8 mouse cellular contexts compared by ENCODE assay signal in the genomic region with DNA sequence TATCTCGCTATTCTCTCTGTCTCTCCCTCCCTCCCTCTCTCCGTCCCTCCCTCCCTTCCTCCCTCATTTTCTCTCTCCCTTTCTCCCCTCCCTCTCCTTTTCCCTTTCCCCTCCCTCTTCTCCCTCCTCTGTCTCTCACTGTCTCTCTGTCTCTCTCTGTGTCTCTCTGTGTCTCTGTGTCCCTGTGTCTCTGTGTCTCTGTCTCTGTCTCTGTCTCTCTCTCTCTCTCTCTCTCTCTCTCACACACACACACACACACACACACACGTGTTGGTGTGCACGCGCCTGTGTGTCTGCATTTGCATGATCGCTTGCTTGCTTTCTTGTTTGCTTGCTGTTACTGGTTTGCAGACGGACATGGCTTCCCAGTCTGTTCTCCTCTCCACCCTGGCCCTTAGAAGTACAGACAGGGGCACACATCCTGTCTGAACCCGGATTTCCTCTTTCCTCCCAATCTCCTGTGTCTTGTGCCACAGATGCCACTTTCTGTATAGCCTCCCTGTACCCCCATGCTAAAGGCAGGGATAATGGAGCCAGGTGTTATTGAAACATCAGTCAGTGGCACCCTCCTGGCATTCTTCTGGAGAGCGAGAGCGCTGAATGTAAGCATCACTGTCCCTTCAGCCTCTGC.
DNase-seq lines count a peak whose midpoint lies in the region; ATAC-seq lines count a peak whose summit lies in the region.

No protein-coding gene starts in this region.

- DNase-seq in heart, postnatal 36 days, result no peak
- peak; percentile 53 for DNase-seq in intestine, embryonic 14.5 days (ENCODE audit: low spot score)
- DNase-seq in adrenal gland, adult 8-10 months, result no peak
- no peak for DNase-seq in cerebellum, adult 18-20 months
- no peak for DNase-seq in kidney, postnatal 25 days

- peak overlapping the region; percentile 52 for H3K4me3 ChIP-seq in heart, embryonic 15.5 days
- peak overlapping the region; percentile 47 for H3K4me3 ChIP-seq in embryonic facial prominence, embryonic 13.5 days
- peak overlapping the region; percentile 46 for H3K4me3 ChIP-seq in intestine, embryonic 14.5 days (ENCODE audit: low read depth, low read length)
- peak overlapping the region; percentile 55 for H3K4me3 ChIP-seq in midbrain, embryonic 15.5 days

- no peak overlapping the region; the same call in 1 of the 2 replicates for H3K9ac ChIP-seq in heart, embryonic 15.5 days
- peak overlapping the region; percentile 59; the same call in 1 of the 2 replicates for H3K9ac ChIP-seq in embryonic facial prominence, embryonic 13.5 days
- no peak overlapping the region for H3K9ac ChIP-seq in intestine, embryonic 14.5 days (ENCODE audit: low read length)
- peak overlapping the region; percentile 63 for H3K9ac ChIP-seq in midbrain, embryonic 15.5 days

- peak overlapping the region; percentile 95 for H3K4me2 ChIP-seq in heart, embryonic 15.5 days
- peak overlapping the region; percentile 90 for H3K4me2 ChIP-seq in embryonic facial prominence, embryonic 13.5 days
- H3K4me2 ChIP-seq in intestine, embryonic 14.5 days (ENCODE audit: low read length), result peak overlapping the region; percentile 90
- H3K4me2 ChIP-seq in midbrain, embryonic 15.5 days, result peak overlapping the region; percentile 92

- no peak for ATAC-seq in heart, embryonic 15.5 days (replicated peaks; ENCODE audit: insufficient number of reproducible peaks, insufficient read depth, low FRiP score, low read depth)
- no peak for ATAC-seq in embryonic facial prominence, embryonic 13.5 days (ENCODE audit: insufficient number of reproducible peaks, insufficient read depth, low FRiP score, low TSS enrichment, low read depth)
- ATAC-seq in intestine, embryonic 14.5 days (replicated peaks; ENCODE audit: low FRiP score, low TSS enrichment, low read depth), result no peak
- ATAC-seq in midbrain, embryonic 15.5 days (replicated peaks), result peak; percentile 12; the same call in 1 of the 2 replicates

- H3K9me3 ChIP-seq in heart, embryonic 15.5 days (replicated peaks), result no peaks in the 10 kb centered on the region
- no peaks in the 10 kb centered on the region for H3K9me3 ChIP-seq in embryonic facial prominence, embryonic 13.5 days
- H3K9me3 ChIP-seq in intestine, embryonic 14.5 days (ENCODE audit: control insufficient read depth, low read length), result no peaks in the 10 kb centered on the region
- H3K9me3 ChIP-seq in midbrain, embryonic 15.5 days, result no peaks in the 10 kb centered on the region

- H3K4me1 ChIP-seq in heart, embryonic 15.5 days (replicated peaks), result peaks cover 5% of the 10 kb centered on the region; the same call in 1 of the 2 replicates
- peaks cover 9% of the 10 kb centered on the region for H3K4me1 ChIP-seq in embryonic facial prominence, embryonic 13.5 days
- no peaks in the 10 kb centered on the region; the same call in 1 of the 2 replicates for H3K4me1 ChIP-seq in intestine, embryonic 14.5 days (replicated peaks; ENCODE audit: control insufficient read depth, insufficient read depth, low read length)
- peaks cover 31% of the 10 kb centered on the region for H3K4me1 ChIP-seq in midbrain, embryonic 15.5 days

- 19% methylated on average over 10 of the region's 10 CpGs for WGBS in heart, embryonic 15.5 days
- 13% methylated on average over 10 of the region's 10 CpGs for WGBS in embryonic facial prominence, embryonic 13.5 days
- 17% methylated on average over 9 of the region's 10 CpGs for WGBS in intestine, embryonic 14.5 days
- WGBS in midbrain, embryonic 15.5 days, result 4% methylated on average over 10 of the region's 10 CpGs

- no peaks in the 10 kb centered on the region for H3K36me3 ChIP-seq in heart, embryonic 15.5 days
- H3K36me3 ChIP-seq in embryonic facial prominence, embryonic 13.5 days, result no peaks in the 10 kb centered on the region
- H3K36me3 ChIP-seq in intestine, embryonic 14.5 days (ENCODE audit: control insufficient read depth, insufficient read depth, low read length), result no peaks in the 10 kb centered on the region
- no peaks in the 10 kb centered on the region for H3K36me3 ChIP-seq in midbrain, embryonic 15.5 days (replicated peaks)

- no peak overlapping the region for H3K27ac ChIP-seq in heart, embryonic 15.5 days
- H3K27ac ChIP-seq in embryonic facial prominence, embryonic 13.5 days, result no peak overlapping the region
- no peak overlapping the region for H3K27ac ChIP-seq in intestine, embryonic 14.5 days (ENCODE audit: low read depth)
- H3K27ac ChIP-seq in midbrain, embryonic 15.5 days, result peak overlapping the region; percentile 92

- intact Hi-C loops in heart, postnatal 36 days (cut with DNase I), result no loop called here

- H3K27me3 ChIP-seq in heart, embryonic 15.5 days, result peaks cover 50% of the 10 kb centered on the region
- peaks cover 53% of the 10 kb centered on the region for H3K27me3 ChIP-seq in embryonic facial prominence, embryonic 13.5 days
- H3K27me3 ChIP-seq in intestine, embryonic 14.5 days (replicated peaks; ENCODE audit: control insufficient read depth, insufficient read depth, low read length), result peaks cover 26% of the 10 kb centered on the region
- H3K27me3 ChIP-seq in midbrain, embryonic 15.5 days (replicated peaks), result peaks cover 3% of the 10 kb centered on the region

Comparison
In these comparisons a context has a peak if more than half of its experiments do, and no peak if none do; other contexts are left out.
1. H3K9ac ChIP-seq: peak in embryonic facial prominence, embryonic 13.5 days (single experiment) and midbrain, embryonic 15.5 days (single experiment); none in heart, embryonic 15.5 days (single experiment) and intestine, embryonic 14.5 days (single experiment).
2. Peak in every context shown above with its lines, with median percentiles within 50 percentile points of each other: H3K4me2 ChIP-seq and H3K4me3 ChIP-seq.